Mouse (Mus musculus): Measurements from ENCODE around the gene Scg2. TPM values are rescaled to one million over a fixed set of nuclear protein-coding genes. Genes with fewer than 3 reads are reported as not detected.

The Scg2 gene
- polyA plus RNA-seq, 1 experiment from 2014 or later = 0.88 TPM

DNA sequence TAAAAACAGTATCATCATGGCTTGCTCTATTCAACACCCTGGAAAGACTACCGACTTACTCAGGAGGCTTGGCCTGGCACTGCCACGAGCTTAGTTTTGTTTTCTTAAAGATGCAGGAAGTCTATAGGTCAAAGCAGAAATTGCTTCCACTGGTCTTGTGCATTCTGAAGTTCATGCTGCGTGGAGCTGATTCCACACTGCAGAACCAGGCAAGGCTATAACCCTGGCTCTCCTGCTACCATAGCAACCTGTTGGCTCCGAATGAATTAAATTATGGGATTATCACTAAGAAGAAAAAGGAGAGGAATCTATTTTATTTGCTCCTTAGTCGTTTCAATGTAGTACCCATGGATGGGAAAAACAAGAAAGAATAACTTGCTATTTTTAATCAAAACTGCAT, 10.9 kb downstream of the Scg2 start:
- DNase-seq (ENCODE audit: low spot score) = no peak
- Histone ChIP-seq H3K4me1 (ENCODE audit: insufficient read depth, low read depth, low read length) (no peaks in the 10 kb centered on the region), H3K27ac (ENCODE audit: low read length) (no peak overlapping the region), H3K9me3 (ENCODE audit: low read length) (no peaks in the 10 kb centered on the region), H3K4me2 (replicated peaks; ENCODE audit: low read depth, low read length) (no peak overlapping the region), H3K9ac (replicated peaks; ENCODE audit: low read depth) (no peak overlapping the region), H3K27me3 (replicated peaks; ENCODE audit: insufficient read depth, low read length) (no peaks in the 10 kb centered on the region), H3K36me3 (ENCODE audit: insufficient read depth, low read length) (no peaks in the 10 kb centered on the region), H3K4me3 (ENCODE audit: low read depth, low read length) (no peak overlapping the region)
- no peak for ATAC-seq
- 63% methylated on average over 5 of the region's 5 CpGs for WGBS
- no peak for TF ChIP-seq CTCF (IDR thresholded peaks at IDR 0.05)
- TF ChIP-seq EP300 (IDR thresholded peaks at IDR 0.05) = no peak

DNA sequence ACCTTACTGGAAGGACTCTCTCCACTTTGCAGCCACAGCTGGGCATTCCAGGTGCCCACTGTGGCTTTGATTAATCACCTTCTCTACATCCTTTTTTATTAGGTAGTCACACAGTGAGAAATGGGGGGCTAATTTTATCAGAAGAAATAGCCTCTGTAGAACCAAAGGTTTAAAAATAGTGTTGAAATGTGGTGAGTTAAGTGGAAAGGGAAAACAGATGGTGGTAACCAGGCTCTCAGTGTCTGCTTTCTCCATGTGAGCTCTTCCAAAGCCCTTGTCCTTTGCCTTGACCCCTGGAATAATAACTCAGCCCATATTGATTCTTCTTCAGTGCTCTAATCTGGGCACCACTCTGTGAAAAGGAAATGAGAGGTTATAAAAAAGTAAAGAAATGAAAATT, 24.4 kb downstream of the Scg2 start:
- H3K9me3 ChIP-seq (ENCODE audit: low read length) = no peaks in the 10 kb centered on the region
- H3K9ac ChIP-seq (replicated peaks; ENCODE audit: low read depth) = no peak overlapping the region
- no peak for ATAC-seq
- H3K36me3 ChIP-seq (ENCODE audit: insufficient read depth, low read length) = no peaks in the 10 kb centered on the region
- no peaks in the 10 kb centered on the region for H3K27me3 ChIP-seq (replicated peaks; ENCODE audit: insufficient read depth, low read length)
- TF ChIP-seq CTCF (IDR thresholded peaks at IDR 0.05) (no peak), EP300 (IDR thresholded peaks at IDR 0.05) (no peak)
- no peak overlapping the region for H3K27ac ChIP-seq (ENCODE audit: low read length)
- no peak for DNase-seq (ENCODE audit: low spot score)
- no peak overlapping the region for H3K4me3 ChIP-seq (ENCODE audit: low read depth, low read length)
- H3K4me1 ChIP-seq (ENCODE audit: insufficient read depth, low read depth, low read length) = no peaks in the 10 kb centered on the region
- H3K4me2 ChIP-seq (replicated peaks; ENCODE audit: low read depth, low read length) = no peak overlapping the region

DNA sequence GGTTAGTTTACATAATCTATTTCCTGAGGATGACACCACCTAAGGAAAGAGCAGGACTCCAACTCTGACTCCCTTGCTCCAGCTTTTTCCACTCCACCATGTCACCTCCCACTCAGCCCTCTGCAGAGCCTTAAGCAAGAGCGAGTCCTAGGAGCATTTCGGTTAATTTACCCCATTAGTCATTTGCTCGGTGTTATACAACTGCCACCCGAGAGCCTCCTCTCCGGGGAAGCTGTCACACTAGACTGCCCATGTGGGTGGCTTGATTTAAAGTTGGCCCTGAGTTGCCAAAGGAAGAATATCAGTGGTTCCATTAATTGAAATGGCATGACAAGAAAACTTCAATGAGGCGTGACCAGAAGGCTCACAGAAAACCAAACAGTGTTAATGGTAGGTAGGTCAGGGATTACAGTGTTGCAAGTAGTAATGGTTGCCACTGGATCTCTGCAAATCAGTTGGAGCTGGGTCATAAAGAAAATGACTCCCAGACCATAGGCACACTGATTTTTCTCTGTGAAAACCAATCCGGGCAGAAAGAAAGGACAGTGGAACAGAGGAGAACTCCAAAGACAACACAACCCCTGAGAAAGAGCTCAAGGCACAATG, 33.5 kb downstream of the Scg2 start:
- ATAC-seq = no peak
- 77% methylated on average over 7 of the region's 7 CpGs for WGBS
- no peak for TF ChIP-seq CTCF (IDR thresholded peaks at IDR 0.05)
- TF ChIP-seq EP300 (IDR thresholded peaks at IDR 0.05) = no peak
- Histone ChIP-seq H3K9ac (replicated peaks; ENCODE audit: low read depth) (no peak overlapping the region), H3K4me2 (replicated peaks; ENCODE audit: low read depth, low read length) (no peak overlapping the region), H3K27ac (ENCODE audit: low read length) (no peak overlapping the region), H3K4me3 (ENCODE audit: low read depth, low read length) (no peak overlapping the region), H3K27me3 (replicated peaks; ENCODE audit: insufficient read depth, low read length) (no peaks in the 10 kb centered on the region), H3K36me3 (ENCODE audit: insufficient read depth, low read length) (no peaks in the 10 kb centered on the region), H3K9me3 (ENCODE audit: low read length) (no peaks in the 10 kb centered on the region), H3K4me1 (ENCODE audit: insufficient read depth, low read depth, low read length) (no peaks in the 10 kb centered on the region)
- no peak for DNase-seq (ENCODE audit: low spot score)

DNA sequence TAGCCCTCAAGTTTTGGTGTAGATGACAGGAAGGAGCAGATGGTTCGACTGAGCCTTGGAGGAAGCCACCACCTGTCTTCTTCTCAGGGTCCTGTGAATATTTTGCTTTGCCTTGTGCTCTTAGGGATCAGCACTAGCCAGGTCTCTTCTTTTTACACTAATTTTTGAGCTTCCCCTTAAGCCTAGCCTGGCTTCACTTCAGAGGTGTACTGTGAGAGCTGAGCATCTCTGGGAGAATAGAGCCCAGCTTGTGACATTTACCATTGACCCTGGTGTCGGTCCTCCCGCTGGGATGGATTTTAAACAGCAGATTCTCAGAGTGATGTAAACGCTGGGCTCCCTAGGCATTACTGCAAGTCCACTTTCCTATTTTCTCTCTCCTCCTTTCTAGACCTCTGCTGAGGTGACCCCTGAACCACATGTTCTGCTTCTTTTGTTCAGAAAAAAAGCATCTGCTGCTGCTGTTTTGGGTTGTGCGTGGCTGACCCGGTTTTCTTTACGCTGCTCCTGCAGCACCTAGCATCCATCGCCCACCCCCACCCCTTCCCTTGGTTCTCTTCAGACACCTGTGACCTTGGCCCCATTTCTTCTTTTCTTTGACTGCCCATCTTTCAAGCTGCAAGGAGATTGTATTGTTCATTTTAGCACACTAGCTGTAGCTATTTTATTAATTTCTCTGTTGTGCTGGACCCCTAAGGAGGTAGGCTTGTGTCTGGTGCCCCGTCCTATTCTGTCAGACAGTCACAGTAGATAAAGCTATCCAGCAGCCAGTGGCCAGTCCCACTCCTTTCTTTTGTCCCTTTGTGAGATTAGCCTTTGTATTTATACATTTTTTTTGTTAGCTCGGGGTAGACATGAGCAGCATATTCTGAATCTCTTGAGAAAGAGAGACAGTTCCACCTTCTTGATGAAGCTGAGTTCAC, 38.6 kb downstream of the Scg2 start:
- no peak for TF ChIP-seq CTCF (IDR thresholded peaks at IDR 0.05)
- no peak for TF ChIP-seq EP300 (IDR thresholded peaks at IDR 0.05)
- H3K27ac ChIP-seq (ENCODE audit: low read length) = no peak overlapping the region
- DNase-seq (ENCODE audit: low spot score) = no peak
- H3K9ac ChIP-seq (replicated peaks; ENCODE audit: low read depth) = no peak overlapping the region
- ATAC-seq = no peak
- H3K4me2 ChIP-seq (replicated peaks; ENCODE audit: low read depth, low read length) = no peak overlapping the region
- WGBS = 63% methylated on average over 10 of the region's 10 CpGs
- H3K4me1 ChIP-seq (ENCODE audit: insufficient read depth, low read depth, low read length) = no peaks in the 10 kb centered on the region
- no peaks in the 10 kb centered on the region for H3K27me3 ChIP-seq (replicated peaks; ENCODE audit: insufficient read depth, low read length)
- H3K4me3 ChIP-seq (ENCODE audit: low read depth, low read length) = no peak overlapping the region
- no peaks in the 10 kb centered on the region for H3K9me3 ChIP-seq (ENCODE audit: low read length)
- no peaks in the 10 kb centered on the region for H3K36me3 ChIP-seq (ENCODE audit: insufficient read depth, low read length)

DNA sequence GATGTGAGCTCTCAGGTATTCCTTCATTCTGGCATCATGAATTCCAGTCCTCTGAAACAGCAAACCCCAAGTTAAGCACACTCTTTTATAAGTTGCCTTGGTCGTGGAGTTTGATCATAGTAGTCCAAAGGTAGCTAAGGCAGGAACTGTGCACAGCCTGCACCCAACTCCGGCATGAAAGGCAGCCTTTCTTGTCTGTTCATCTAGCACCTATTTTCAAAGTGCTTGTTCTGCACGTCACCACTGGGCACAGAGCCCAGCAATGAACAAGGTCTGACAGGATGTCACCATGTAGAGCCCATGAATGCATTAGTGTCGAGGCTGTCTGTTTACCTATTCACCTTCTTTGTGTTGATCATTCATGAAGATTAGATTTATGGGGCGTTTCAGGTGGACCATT, 39.6 kb downstream of the Scg2 start:
- Histone ChIP-seq H3K27ac (ENCODE audit: low read length) (no peak overlapping the region), H3K27me3 (replicated peaks; ENCODE audit: insufficient read depth, low read length) (no peaks in the 10 kb centered on the region), H3K9me3 (ENCODE audit: low read length) (no peaks in the 10 kb centered on the region), H3K4me2 (replicated peaks; ENCODE audit: low read depth, low read length) (no peak overlapping the region), H3K9ac (replicated peaks; ENCODE audit: low read depth) (no peak overlapping the region), H3K36me3 (ENCODE audit: insufficient read depth, low read length) (no peaks in the 10 kb centered on the region), H3K4me1 (ENCODE audit: insufficient read depth, low read depth, low read length) (no peaks in the 10 kb centered on the region), H3K4me3 (ENCODE audit: low read depth, low read length) (no peak overlapping the region)
- no peak for DNase-seq (ENCODE audit: low spot score)
- ATAC-seq = no peak
- TF ChIP-seq CTCF (IDR thresholded peaks at IDR 0.05) = no peak
- TF ChIP-seq EP300 (IDR thresholded peaks at IDR 0.05) = no peak
- WGBS = 45% methylated on average over 5 of the region's 5 CpGs

Other genes with a start within 250 kb of the Scg2 start
- 1.2 and 1.6 TPM in 2 replicates for gene Ap1s3, start 231.9 kb upstream of the Scg2 start, polyA plus RNA-seq (2015; fragmentation: Nextera tagmentation; extraction: Ambion mirVana)

Measured in lung, postnatal 0 days (tissue).